Mouse (Mus musculus) R1 (cell line): ENCODE data around the gene Ppil3.

ENCODE experiments used
- DNase-seq: peaks from one replicate; pipeline ENCODE4 v3.0.0-alpha.2; 2018; ENCODE audit warnings: low read depth, low spot score

Ppil3 gene

DNA sequence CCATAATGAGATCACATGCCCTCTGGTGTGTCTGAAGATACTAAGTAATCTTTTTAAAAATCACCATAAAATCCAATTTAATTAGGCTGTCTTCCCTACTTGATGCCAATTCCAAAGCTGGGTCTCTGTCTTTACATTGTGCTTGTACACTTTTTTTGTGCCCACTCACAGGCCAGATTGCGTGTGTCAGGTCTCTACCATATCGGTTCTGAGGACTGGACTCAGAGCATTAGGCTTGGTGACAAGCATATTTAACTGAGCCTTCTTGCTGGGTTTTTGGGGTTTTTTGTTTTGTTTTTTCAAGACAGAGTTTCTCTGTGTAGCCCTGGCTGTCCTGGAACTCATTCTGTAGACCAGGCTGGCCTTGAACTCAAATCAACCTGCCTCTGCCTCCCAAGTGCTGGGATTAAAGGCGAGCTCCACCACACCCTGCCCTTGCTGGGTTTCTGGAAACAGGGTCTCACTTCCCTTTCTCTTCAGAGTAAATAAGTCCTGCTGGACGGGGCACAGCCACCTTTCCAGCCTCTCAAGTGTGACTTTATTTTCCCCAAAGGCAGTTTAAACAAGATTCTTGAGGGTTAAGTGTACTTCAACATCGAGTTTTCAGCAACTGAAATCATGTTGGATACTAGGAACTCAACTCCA lies 35.6 kb downstream of the Ppil3 start:
- DNase-seq: no peak

DNA sequence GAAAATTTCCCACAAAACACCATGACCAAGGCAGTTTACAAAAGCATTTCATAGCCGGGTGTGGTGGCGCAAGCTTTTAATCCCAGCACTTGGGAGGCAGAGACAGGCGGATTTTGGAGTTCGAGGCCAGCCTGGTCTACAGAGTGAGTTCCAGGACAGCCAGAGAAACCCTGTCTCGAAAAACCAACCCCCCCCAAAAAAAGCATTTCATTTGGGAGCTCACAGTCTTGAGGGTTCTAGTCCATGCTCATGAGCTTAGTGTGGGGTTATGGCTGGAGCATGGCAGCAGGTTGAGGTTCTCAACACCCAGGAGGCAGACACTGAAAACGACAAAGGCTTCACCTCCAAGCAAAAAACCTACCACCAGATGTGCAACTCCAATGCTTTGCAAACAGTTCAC lies 37.1 kb downstream of the Ppil3 start:
- no peak for DNase-seq

DNA sequence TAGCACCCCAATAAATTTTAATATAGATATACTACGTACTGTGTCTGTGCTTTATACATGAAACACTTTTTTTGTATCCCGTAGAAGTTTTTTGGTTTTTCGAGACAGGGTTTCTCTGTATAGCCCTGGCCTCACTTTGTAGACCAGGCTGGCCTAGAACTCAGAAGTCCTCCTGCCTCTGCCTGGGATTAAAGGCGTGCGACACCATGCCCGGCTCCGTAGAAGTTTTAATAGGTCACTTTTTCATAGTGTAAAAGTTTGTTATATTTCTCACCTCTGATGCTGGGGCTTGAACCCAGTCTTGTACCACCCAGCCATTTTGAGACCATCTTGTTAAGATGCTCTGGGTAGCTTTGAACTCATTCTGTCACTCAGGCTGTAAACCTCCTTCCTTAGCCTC lies 38.0 kb downstream of the Ppil3 start:
- DNase-seq: no peak

DNA sequence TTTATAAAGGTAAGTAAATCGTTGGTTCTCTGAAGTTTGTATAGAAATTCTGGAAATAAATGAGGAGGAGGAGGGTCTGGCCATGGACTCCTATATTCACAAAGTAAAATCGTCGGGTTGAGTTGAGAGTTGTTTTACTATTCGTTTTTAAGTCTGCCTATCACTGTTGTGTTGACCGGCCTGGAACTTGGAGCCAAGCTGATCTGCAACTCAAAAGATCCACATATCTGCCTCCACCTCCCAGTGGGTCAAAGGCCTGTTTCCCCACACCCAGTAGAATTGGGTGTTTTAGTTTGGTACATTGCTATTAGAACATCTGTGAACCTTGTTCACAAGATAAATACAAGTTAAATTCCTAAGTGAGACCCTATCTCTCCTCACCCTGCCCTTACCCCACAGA lies 41.5 kb downstream of the Ppil3 start:
- DNase-seq: peak; percentile 38

DNA sequence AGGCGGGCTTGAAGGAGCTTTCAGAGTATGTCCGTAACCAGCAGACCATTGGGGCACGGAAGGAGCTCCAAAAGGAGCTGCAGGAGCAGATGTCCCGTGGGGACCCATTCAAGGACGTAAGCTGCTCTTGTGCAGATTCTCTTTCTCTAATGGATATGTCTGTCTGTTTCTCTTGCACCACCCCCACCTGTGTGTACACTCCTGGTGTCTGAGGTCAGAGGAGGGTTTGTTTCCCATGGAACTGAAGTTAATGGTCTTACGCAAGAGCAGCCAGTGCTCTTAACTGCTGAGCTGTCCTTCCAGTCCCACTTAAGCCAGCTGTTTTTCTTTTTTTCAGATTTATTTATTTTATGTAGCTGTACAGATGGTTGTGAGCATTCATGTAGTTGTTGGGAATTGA lies 43.9 kb downstream of the Ppil3 start:
- DNase-seq: no peak

DNA sequence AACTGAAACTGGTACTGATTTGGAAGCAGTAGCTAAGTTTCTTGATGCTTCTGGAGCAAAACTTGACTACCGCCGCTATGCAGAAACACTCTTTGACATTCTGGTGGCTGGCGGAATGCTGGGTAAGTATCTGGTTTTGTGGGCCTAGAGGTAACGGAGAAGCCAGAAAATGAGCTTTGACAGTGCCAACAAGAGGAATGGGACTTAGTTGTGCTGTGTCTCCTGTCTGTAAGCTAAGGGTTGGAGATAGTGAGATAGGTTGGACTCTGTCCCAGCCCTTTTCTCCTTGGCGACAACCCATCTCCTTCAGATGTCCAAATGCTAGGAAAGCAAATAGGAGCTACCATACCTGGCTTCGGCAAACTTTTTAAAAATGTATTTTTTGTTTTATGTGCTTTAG lies 47.6 kb downstream of the Ppil3 start:
- DNase-seq: no peak

DNA sequence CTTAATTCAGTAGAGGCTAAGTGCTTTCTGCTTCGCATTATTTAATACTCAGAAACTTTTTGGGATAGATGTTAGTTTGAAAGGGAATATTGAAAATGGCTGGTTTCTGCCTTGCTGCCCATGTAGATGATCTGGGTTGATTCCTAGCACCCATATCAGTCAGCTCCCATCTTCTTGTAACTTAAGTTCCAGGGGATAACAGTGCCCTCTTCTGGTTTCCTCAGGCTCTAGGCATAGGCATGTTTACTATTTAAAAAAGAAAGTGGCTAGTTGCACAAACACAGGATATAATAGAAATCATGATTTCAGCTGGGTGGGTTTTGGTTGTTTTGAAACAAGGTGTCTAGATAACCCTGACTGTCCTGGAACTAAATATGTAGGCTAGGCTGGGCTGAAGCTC lies 49.1 kb downstream of the Ppil3 start:
- DNase-seq: peak; percentile 40

DNA sequence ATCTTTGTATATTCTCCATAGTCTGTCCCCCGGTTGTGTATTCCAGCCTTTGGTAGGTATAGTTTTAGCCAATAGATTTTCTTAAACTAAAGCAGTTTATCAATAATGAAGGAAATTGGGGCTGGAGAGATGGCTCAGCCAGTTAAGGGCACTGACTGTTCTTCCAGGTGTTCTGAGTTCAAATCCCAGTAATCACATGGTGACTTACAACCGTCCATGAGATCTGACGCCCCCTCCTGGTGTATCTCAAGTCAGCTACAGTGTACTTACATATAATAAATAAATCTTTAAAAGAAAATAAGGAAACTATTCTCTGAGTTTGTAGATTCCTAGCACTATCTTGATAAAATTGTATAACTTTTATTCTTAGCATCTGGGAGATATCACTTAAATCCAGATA lies 49.9 kb downstream of the Ppil3 start:
- peak; percentile 47 for DNase-seq

DNA sequence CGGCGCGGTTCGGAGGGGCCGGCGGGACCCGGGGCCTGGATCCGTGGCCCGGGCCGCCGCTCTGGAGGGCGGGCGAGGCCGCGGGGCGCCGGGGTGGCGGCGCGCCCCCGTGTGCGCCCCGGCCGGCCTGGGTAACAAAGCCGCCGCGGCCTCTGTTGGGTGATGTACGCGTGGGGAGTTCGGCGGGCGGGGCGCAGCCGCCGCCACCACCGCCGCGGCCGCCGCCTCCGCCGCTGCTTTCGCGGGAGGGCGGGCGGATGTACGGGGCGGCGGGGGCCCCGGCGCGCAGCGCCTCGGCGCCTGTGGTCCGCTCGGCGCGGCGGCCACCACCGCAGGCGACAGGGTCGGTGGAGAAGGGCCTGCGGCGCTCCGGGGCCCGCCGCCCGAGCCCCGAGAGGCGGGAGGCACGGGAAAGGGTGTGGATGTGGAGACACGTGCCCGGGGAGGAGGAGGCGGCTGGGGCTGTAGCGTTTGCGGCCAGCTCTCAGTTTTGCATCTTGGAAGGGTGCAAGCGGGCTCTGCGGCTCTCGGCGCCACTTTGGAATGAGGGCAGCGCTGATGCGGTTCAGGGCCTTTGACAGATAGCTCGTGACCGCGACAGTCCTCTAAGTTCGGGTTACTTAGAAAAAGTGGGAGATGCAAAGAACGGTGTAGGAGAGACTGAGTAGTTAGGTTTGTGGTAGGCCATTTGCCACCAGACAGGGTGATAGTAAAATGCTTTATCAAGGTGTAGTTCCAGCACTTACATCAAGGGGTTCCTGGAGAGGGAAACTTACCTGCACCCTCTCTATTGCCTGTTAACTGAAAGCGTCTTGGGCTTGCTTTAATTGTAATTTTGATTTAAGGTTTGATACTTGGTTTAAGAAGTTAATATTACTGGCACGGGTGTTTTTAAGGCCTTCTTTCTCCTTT lies 51.7 kb downstream of the Ppil3 start:
- DNase-seq: peak; percentile 77

DNA sequence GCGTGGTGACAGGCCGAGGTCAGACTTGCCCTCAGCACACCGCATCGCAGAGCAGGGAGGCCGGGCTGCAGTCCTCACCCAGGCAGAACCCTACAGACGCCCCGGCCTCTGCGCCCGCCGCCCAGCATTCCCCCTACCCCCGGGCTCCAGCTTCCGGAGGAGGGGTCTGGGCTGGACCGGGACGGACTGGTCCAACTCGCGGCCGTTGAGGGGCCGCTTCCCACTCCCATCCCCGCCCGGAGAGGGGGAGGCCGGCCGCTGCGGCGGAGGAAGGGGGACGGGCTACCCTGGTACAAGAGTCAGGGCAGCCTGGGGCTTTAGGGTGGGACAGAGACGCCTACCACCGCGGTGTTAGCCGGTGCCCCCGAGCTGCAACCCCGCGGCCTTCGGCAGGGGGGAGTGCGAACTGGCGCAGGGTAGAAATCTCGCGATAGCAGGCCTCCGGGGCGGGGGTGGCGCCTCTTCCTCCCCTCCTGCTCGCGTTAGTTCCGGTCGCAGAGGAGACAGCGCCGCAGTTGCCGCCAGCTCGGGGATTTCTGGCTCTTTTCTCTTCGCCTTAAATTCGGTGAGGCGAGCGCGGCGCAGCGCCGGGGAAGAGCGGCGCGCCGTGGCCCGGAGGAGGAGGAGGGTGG lies 52.5 kb downstream of the Ppil3 start, which contains the start of gene Bzw1:
TSS of gene Bzw1 (plus strand) at position 247 of the 632 bp plus-strand sequence.
- DNase-seq: peak; percentile 92

DNA sequence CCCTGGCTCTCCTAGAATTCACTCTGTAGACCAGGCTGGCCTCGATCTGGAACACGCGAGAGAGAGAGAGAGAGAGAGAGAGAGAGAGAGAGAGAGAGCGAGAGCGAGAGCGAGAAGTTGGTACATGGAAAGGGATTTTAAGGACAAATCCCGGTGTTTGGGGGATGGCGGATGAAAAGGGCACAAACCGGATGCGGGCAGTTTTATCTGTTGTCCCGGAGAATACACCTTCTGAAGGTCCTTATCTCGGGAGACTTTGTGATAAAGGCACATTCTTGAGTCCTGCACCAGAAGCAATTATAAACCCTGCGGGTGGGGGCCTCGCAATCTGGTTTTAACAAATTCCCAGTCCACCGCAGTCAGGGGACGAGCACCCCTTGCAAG lies 53.0 kb downstream of the Ppil3 start:
- DNase-seq: no peak

DNA sequence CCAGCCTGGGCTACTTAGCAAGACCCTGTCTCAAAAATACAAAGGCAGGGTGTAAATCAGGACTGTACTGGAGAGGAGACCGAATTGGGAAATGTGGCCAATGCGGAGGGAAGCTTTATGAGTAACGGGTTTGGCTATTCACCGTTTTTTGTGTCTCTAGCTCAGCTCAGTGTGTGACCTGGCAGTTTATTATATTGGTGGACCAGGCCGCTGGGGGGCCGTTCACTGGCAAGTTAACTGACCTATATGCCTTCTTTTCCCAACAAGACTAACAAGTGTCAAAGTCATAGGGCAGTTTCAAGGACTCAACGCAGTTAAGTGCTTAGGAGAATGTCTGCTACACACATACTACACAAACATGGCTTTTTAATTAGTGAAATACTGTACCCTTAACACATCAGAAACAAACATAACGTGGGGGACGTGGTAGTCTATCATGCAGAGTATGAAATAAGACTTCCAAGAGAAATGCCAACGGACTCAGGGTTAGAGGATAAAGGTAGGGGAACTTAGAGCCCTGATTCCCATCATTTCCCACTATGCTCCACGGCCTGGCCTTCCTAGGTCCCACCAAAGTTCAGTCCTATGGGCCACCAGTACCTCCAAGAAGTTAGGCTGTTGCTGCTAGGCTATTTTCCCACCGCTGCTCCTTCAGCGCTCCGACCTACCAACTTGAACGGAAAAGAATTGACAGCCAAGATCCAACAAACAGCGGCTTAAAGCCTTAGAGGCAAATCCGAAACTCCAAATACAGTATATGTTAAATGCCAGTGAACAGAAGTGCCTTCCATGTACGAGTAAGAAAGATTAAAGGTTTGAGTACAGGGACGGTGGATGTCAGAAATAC lies 53.6 kb downstream of the Ppil3 start:
- DNase-seq: peak; percentile 41

DNA sequence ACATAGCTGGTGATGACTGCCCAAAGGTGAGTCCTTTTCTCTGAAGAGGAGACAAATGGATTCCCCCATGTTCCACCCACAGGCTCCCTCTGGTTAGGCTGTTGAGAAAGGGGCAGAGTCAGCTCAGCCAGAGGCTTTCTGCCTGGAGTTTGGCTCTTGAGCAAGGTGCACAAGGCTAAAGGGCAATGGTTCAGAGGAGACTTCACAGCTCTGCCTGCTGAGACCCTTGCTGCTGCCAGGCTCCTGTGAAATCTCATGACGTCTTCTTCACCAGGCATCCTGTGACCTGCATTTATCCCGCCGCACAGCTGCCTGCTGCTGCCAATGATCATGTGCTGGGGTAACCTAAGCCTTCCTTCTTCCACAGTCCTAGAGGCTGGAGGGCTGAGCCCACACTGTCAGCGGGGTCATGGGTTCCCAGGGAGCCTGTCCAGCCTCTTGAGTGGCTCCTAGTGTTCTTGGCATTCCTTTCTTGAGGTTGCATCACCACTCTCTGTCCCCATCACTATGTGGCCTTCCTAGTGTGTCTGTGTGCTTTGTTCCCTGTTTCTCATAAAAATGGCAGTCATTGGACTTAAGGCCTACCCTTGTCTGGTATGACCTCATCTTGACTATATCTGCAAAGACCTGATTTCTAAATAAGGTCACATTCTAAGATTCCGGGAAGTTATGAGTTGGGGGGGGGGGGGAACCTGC lies 62.6 kb downstream of the Ppil3 start:
- no peak for DNase-seq
